Mouse (Mus musculus) cortical plate, adult 2 months (tissue): ENCODE data around the gene Mpl. TPM values are rescaled to one million over a fixed set of nuclear protein-coding genes. Genes with fewer than 3 reads are reported as not detected.

ENCODE experiments used
- H3K27ac ChIP-seq: fragments of 200-500 bp; 2 replicates; pipeline ENCODE4 v1.5.1; 2012; ENCODE audit warnings: low read length, control low read depth, inconsistent platforms; ENCODE audit not compliant: insufficient read depth
- H3K4me1 ChIP-seq: fragments of 200-500 bp; 2 replicates; pipeline ENCODE4 v1.6.1; 2011; ENCODE audit warnings: low read length; ENCODE audit not compliant: control insufficient read depth, insufficient read depth
- H3K4me3 ChIP-seq: fragments of 200-500 bp; 2 replicates; pipeline ENCODE4 v1.5.1; 2011; ENCODE audit warnings: mild to moderate bottlenecking, low read length, control low read depth; ENCODE audit not compliant: insufficient read depth
- CTCF ChIP-seq: fragments of 200-500 bp; IDR thresholded peaks from 2 replicates; pipeline ENCODE4 v1.5.1; 2011; ENCODE audit warnings: mild to moderate bottlenecking, control low read depth, low read length; ENCODE audit not compliant: insufficient read depth; ENCODE audit errors: extremely low read depth
- POLR2A ChIP-seq: fragments of 200-500 bp; IDR thresholded peaks from 2 replicates; pipeline ENCODE4 v1.6.1; 2011; ENCODE audit warnings: mild to moderate bottlenecking, low read length, control low read depth; ENCODE audit not compliant: insufficient read depth; ENCODE audit errors: extremely low read depth
- polyA plus RNA-seq: library from polyadenylated mRNA; depleted of rRNA; stranded (reverse); fragments of >200 nt; gene quantifications from 2 replicates; pipeline ENCODE4 v1.2.3, GENCODE M21; 2012

Mpl gene
- polyA plus RNA-seq, 1 experiment: 1.5 TPM

DNA sequence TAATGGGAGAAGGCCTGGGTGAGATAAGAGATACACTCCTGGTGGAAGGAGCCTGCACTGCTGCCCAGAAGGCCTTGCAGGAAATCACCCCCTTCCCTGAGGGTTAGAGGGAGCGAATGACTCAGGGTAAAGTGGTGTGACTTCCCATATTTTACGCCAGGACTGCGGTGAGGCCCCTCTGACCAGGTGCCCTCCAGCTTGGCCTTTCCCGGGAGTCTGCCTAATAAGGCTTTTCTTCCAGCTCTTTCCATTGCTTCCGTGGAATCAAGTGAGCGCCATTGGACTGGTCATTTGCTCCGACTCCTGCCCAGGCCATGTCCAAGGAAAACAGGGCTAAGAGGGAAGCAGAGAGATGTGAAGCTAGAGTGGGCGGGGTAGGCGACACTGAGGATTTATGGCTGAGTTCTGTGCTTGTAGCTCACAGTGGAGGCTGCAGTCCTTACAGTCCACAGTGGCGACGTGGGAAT is 8.4 kb upstream of the Mpl start:
- no peak overlapping the region for H3K4me3 ChIP-seq
- peaks cover 1% of the 10 kb centered on the region; the same call in 1 of the 2 replicates for H3K4me1 ChIP-seq
- TF ChIP-seq POLR2A: no peak
- TF ChIP-seq CTCF: no peak
- H3K27ac ChIP-seq: no peak overlapping the region

DNA sequence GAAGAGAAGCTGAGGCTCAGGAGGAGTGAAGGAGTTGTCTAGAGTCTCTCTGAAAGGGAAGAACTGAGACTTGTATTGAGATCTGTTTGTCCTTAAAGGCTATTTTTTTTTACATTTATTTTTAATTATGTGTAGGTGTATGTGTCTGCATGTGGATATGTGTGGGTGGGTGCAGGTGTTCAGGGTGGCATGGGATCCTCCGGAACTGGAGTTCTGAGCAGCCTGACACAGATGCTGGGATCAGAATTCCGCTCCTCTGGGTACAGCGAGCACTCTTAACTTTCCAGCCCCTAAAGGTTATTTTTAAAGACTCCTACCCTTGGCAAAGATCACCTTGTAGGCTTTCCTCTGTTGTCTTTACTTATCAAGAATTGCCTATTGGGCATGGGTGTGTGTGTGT is 7.6 kb upstream of the Mpl start:
- TF ChIP-seq CTCF (no peak), POLR2A (no peak)
- Histone ChIP-seq H3K27ac (no peak overlapping the region), H3K4me3 (no peak overlapping the region), H3K4me1 (peaks cover 1% of the 10 kb centered on the region; the same call in 1 of the 2 replicates)

DNA sequence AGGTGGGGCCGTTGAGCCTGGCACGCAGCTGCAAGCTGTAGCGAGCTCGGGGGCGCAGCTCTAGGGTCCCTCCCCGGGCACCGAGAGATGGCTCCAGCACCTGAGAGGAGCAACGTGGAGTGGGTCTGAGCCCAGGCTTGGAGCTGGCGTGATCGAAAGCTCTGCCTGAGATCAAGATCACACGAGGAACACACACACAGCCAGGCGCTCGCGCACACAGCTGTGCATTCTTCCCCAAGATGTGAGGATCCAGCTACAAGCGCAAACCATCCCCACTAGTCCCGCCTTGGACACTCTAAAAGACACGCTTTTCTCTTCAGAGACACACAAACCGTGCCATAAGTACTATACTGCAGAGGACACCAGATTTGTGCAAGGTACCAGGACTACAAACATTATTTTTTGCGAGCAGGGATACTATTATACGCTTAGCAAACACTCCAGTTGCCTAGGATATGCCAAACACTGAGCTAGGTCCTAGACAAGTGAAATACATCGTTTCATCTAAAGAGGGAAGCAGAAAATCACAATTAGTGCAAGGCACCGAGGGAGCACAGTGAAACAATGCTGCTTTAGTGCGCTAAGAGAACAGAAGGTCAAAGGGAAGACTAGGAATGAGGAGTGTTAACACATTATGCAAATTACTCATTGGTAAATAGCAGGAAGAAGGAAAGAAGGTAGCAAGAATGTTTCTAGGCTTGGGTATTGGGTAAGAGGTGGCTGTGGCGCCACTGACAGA is 10.7 kb downstream of the Mpl start:
- Histone ChIP-seq H3K27ac (peak overlapping the region; percentile 18; the same call in 1 of the 2 replicates), H3K4me1 (peaks cover 2% of the 10 kb centered on the region; the same call in 1 of the 2 replicates), H3K4me3 (peak overlapping the region; percentile 5; the same call in 1 of the 2 replicates)
- TF ChIP-seq POLR2A (no peak), CTCF (peak; percentile 0; the same call in 1 of the 2 replicates)

GRCm38 (mm10) chr4:118445781-118446414 is 11.4 kb downstream of the Mpl start:
- peak overlapping the region; percentile 5; the same call in 1 of the 2 replicates for H3K4me3 ChIP-seq
- 0 out of 2 replicates have a peak, but pooled peaks have one; percentile 3 for TF ChIP-seq CTCF
- no peak for TF ChIP-seq POLR2A
- H3K4me1 ChIP-seq: peaks cover 2% of the 10 kb centered on the region; the same call in 1 of the 2 replicates
- H3K27ac ChIP-seq: peak overlapping the region; percentile 18; the same call in 1 of the 2 replicates

DNA sequence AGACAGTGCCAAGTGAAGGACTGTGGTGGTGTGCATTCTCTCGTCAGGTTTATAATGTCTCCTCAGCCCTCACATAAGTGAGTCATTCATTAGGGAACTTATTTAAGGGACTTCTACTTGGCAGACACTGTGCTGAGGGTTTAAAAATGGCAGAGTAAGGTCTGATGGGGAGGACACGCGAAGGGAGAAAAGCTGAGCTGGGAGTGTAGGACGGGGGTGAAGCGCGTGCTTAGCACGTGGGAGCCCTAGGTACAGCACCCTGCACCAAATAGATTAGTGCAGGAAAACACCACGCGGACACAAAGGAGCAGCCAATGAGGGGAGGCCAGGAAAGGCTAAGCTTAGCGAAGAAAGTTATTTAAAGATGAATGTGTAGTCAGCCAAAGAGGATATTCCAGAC is 12.2 kb downstream of the Mpl start:
- H3K4me3 ChIP-seq: no peak overlapping the region
- TF ChIP-seq CTCF: no peak
- no peak for TF ChIP-seq POLR2A
- H3K27ac ChIP-seq: no peak overlapping the region
- H3K4me1 ChIP-seq: peaks cover 2% of the 10 kb centered on the region; the same call in 1 of the 2 replicates

DNA sequence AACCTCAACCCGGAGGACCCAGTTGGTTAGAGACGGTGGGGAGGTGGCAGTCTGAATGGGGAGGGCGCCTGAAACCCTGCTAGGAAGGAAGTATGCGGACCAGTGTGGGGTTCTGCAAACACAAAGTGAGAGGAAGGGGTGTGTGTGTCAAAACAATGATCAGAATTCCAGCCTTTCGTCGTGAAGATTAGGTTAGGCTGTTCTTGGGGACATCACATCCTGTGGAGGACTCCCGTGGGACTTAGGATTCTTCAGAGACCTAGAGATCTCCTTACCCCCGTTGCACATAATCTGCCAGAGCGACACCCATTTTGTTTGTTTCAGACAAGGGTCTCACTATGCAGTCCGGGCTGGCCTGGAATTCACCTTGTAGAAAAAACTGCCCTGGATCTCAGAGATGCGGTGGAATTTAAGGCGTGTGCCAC is 19.5 kb downstream of the Mpl start:
- Histone ChIP-seq H3K27ac (no peak overlapping the region), H3K4me1 (no peaks in the 10 kb centered on the region; the same call in 1 of the 2 replicates), H3K4me3 (peak overlapping the region; percentile 11)
- TF ChIP-seq CTCF: no peak
- TF ChIP-seq POLR2A: no peak

- TF ChIP-seq CTCF: no peak
- TF ChIP-seq POLR2A: peak; percentile 82
- Histone ChIP-seq H3K4me3 (peak within 1 kb of the TSS; percentile 11), H3K4me1 (no peaks in the 10 kb centered on the region; the same call in 1 of the 2 replicates), H3K27ac (no peak within 1 kb of the TSS)
These were observed 20.3 kb downstream of the Mpl start, which contains the start of gene Cdc20 for GRCm38 (mm10) chr4:118436820-118437603. Cdc20 (minus strand) TSS chr4:118437352.

- TF ChIP-seq POLR2A (no peak), CTCF (no peak)
- Histone ChIP-seq H3K27ac (no peak overlapping the region), H3K4me1 (peaks cover 2% of the 10 kb centered on the region; the same call in 1 of the 2 replicates), H3K4me3 (no peak overlapping the region)
These were observed 25.0 kb downstream of the Mpl start for GRCm38 (mm10) chr4:118432332-118432731.
